Mouse (Mus musculus) liver, postnatal 0 days (tissue): ENCODE data around the gene Bbs9. TPM values are rescaled to one million over a fixed set of nuclear protein-coding genes. Genes with fewer than 3 reads are reported as not detected.

Experiments used
- ATAC-seq: fragments of 200-750 bp; cut with Nextera tagmentation; 2 replicates; pipeline ENCODE4 v1.8.0; 2017; ENCODE audit warnings: mild to moderate bottlenecking, moderate library complexity
- DNase-seq: peaks from one replicate; pipeline ENCODE4 v3.0.0-alpha.2; 2016
- H3K27ac ChIP-seq: fragments of 300-500 bp; sonication (generic); 2 replicates; pipeline ENCODE4 v1.5.1; 2014; ENCODE audit warnings: antibody characterized with exemption, moderate library complexity, mild to moderate bottlenecking, low read depth
- H3K27me3 ChIP-seq: fragments of 300-500 bp; sonication (generic); 2 replicates; pipeline ENCODE4 v1.6.1; 2014; ENCODE audit warnings: low read length, control low read depth, mixed read lengths; ENCODE audit not compliant: insufficient read depth
- H3K36me3 ChIP-seq: fragments of 300-500 bp; sonication (generic); replicated peaks from 2 replicates; pipeline ENCODE4 v1.6.1; 2014; ENCODE audit warnings: mild to moderate bottlenecking, control low read depth, low read length, moderate library complexity, mixed read lengths; ENCODE audit not compliant: insufficient read depth
- H3K4me1 ChIP-seq: fragments of 300-500 bp; sonication (generic); 2 replicates; pipeline ENCODE4 v1.6.1; 2014; ENCODE audit warnings: antibody characterized with exemption, mild to moderate bottlenecking, control low read depth; ENCODE audit not compliant: insufficient read depth
- H3K4me2 ChIP-seq: fragments of 300-500 bp; sonication (generic); 2 replicates; pipeline ENCODE4 v1.6.1; 2014; ENCODE audit warnings: low read depth, mild to moderate bottlenecking, low read length, moderate library complexity, mixed read lengths
- H3K4me3 ChIP-seq: fragments of 300-500 bp; sonication (generic); 2 replicates; pipeline ENCODE4 v1.5.1; 2014; ENCODE audit warnings: low read depth, low read length
- H3K9ac ChIP-seq: fragments of 300-500 bp; sonication (generic); replicated peaks from 2 replicates; pipeline ENCODE4 v1.6.1; 2014; ENCODE audit warnings: mild to moderate bottlenecking, moderate library complexity
- H3K9me3 ChIP-seq: fragments of 300-500 bp; sonication (generic); 2 replicates; pipeline ENCODE4 v1.6.1; 2016; ENCODE audit warnings: mild to moderate bottlenecking, control low read depth, low read length, mixed read lengths
- CTCF ChIP-seq: sonication (generic); IDR thresholded peaks from 2 replicates; pipeline ENCODE4 v1.5.1; 2016; ENCODE audit warnings: antibody characterized with exemption, low read depth
- EP300 ChIP-seq: IDR thresholded peaks from 2 replicates; pipeline ENCODE4 v1.6.1; 2016; ENCODE audit warnings: antibody characterized with exemption, low read depth, mild to moderate bottlenecking
- WGBS: fragments of 180-500 bp; shearing (Covaris S2); extraction: QIAGEN DNeasy Blood & Tissue Kit; methylation state at CpG from one replicate; pipeline ENCODE4 v1.1.7; 2014; ENCODE audit not compliant: insufficient replicate concordance; 5-methylcytosine and 5-hydroxymethylcytosine counted together
- polyA plus RNA-seq: library from polyadenylated mRNA; unstranded; fragments of >200 nt; fragmentation: Nextera tagmentation; extraction: Ambion mirVana; gene quantifications from 2 replicates; pipeline ENCODE4 v1.2.1, GENCODE M21; 2015

The Bbs9 gene
- polyA plus RNA-seq, 1 experiment from 2014 or later, result 1.8 TPM

DNA sequence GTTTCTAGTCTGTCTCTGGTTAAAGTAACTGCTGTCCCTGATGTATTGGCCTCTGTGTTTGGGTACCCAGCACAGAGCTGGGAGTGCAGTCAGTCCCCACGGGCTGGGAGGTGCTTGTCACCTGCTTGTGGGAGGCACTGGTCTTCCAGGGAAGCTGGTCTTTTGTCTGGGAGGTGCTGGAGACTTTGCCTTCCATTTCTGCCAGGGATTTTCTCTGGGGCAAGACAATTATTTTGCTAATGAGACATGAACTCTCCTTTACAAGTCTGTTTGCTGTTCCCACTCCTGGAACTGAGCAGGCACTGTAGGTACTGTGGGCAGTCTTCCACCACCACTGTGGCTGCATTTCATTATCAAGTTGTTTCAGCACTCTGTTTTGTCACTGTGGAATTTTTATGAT is 223.0 kb downstream of the Bbs9 start:
- Histone ChIP-seq H3K9me3 (no peaks in the 10 kb centered on the region), H3K27ac (no peak overlapping the region), H3K4me1 (no peaks in the 10 kb centered on the region), H3K4me2 (no peak overlapping the region), H3K36me3 (no peaks in the 10 kb centered on the region), H3K4me3 (no peak overlapping the region), H3K27me3 (no peaks in the 10 kb centered on the region), H3K9ac (no peak overlapping the region)
- TF ChIP-seq CTCF, result no peak
- TF ChIP-seq EP300, result no peak
- DNase-seq (no peak), ATAC-seq (no peak)
- 24% methylated on average over 1 of the region's 1 CpGs for WGBS

DNA sequence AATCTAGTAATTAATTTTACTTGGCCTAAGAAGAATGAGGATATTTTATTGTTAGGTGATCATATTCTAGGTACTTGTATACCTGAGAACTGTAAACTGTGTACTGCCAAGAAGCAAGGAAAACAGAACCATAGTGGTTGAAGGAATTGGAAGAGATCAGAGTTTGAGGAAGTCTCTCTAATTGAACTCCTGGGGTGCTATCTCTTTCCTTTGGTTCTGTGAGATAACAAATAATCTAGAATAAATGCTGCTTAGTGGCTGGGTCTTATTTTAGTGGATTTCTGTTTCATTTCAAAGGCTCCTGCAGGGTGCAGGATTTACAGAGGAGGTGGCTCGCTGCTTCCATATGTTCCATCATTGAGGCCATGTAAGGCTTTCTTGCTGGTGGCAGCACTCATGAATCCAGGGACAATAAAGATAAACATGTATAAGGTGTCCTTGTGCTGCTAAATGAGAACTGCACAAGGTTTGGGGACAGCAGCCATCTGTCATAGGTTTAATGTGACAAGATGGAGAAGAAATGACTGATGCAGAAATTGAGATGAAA is 226.6 kb downstream of the Bbs9 start:
- TF ChIP-seq CTCF (no peak), EP300 (no peak)
- Histone ChIP-seq H3K4me2 (no peak overlapping the region), H3K4me3 (no peak overlapping the region), H3K27ac (no peak overlapping the region), H3K27me3 (no peaks in the 10 kb centered on the region), H3K9me3 (no peaks in the 10 kb centered on the region), H3K4me1 (no peaks in the 10 kb centered on the region), H3K9ac (no peak overlapping the region), H3K36me3 (no peaks in the 10 kb centered on the region)
- DNase-seq, result no peak
- WGBS, result 71% methylated on average over 1 of the region's 1 CpGs
- ATAC-seq, result no peak

DNA sequence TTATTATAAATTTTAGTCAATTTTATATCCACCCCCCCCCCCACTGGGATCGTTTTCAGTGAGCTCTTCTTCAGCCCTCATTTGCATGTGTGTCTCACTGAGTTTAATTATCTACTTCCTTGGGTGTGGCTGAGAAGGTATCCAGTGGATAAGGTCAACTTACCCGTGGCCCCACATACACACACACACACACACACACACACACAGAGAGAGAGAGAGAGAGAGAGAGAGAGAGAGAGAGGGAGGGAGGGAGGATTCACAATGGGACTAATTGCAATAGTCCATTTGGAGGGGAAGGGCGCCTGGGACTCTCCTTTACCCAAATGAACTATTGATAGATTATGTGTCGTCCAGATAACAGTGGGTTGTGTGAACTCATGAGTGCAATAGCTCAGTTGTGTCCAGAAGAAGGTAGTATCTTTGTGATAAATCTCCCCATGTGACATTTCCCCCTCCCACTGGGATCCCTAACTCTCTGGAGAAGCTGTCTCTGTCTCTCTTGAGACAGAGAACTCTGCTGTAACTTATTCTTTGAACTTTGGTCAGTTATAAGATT is 227.4 kb downstream of the Bbs9 start:
- no peak overlapping the region for H3K27ac ChIP-seq
- no peaks in the 10 kb centered on the region for H3K9me3 ChIP-seq
- H3K27me3 ChIP-seq, result no peaks in the 10 kb centered on the region
- H3K4me2 ChIP-seq, result no peak overlapping the region
- no peak for DNase-seq
- no peak for TF ChIP-seq EP300
- TF ChIP-seq CTCF, result no peak
- H3K4me3 ChIP-seq, result no peak overlapping the region
- ATAC-seq, result no peak
- H3K4me1 ChIP-seq, result no peaks in the 10 kb centered on the region
- no peaks in the 10 kb centered on the region for H3K36me3 ChIP-seq
- no peak overlapping the region for H3K9ac ChIP-seq
- 68% methylated on average over 4 of the region's 4 CpGs for WGBS

DNA sequence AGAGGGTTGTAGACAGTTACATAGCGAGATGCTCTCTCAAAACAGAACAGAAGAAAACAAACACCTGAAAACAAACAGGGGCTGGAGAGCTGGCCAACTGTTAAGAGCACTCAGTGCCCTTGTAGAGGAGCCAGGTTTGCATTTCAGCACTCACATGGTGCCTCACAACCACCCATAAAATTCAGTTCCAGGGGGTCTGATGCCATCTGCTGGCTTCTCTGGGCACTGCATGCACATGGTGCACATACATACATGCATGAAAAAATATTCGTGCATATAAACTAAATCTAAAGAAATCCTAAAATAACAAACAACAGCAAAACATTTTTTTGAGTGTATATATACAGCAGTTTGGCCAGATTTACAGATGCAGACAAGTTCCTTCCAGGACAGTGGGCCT is 228.0 kb downstream of the Bbs9 start:
- ATAC-seq (no peak), DNase-seq (no peak)
- TF ChIP-seq CTCF (peak; percentile 49), EP300 (no peak)
- no peaks in the 10 kb centered on the region for H3K36me3 ChIP-seq
- no peaks in the 10 kb centered on the region for H3K27me3 ChIP-seq
- H3K4me1 ChIP-seq, result no peaks in the 10 kb centered on the region
- WGBS, result 88% methylated on average over 2 of the region's 2 CpGs
- no peak overlapping the region for H3K27ac ChIP-seq
- no peak overlapping the region for H3K4me3 ChIP-seq
- no peaks in the 10 kb centered on the region for H3K9me3 ChIP-seq
- no peak overlapping the region for H3K4me2 ChIP-seq
- H3K9ac ChIP-seq, result no peak overlapping the region

GRCm38 (mm10) chr9:22707166-22707913 is 231.8 kb downstream of the Bbs9 start:
- no peaks in the 10 kb centered on the region for H3K9me3 ChIP-seq

DNA sequence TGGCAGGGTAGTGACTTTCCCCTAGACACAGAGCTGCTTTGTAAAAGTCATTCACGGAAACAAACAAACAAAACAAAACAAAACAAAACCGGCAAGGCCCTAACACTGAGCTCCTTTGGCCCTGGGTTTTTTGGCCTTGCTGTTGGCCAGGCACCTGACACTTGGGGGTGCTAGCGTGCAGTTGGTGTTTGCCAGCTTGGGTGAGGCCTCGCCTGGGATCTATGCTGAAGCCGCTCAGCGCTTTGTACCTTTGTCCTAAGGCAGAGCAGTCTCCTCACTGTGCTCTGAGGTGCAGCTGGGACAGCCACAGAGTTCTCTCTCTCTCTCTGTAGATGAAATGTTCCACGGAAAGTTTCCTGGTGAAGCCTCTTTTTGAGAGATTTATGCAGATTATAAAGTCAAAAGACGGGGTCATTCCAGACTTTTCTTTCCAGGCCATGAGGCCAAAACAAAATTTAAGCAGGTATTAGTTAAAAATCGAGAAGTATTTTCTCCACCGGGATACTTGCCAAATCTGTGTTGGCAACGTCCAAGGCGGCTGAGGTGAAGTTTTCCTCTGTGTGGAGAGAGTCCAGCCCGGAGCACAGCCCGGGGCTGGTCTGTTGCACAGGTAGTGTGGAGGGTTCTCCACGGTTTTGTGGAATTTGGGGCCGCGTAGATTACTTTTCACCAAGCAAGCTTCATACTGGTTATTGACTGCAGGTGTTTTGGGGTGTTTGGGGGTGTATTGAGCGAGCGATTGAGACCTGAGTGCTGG is 233.6 kb downstream of the Bbs9 start:
- no peak overlapping the region for H3K4me2 ChIP-seq
- no peak for ATAC-seq
- no peaks in the 10 kb centered on the region for H3K27me3 ChIP-seq
- H3K4me3 ChIP-seq, result no peak overlapping the region
- DNase-seq, result peak; percentile 61
- no peak overlapping the region for H3K27ac ChIP-seq
- no peak for TF ChIP-seq EP300
- TF ChIP-seq CTCF, result peak; percentile 76
- WGBS, result 55% methylated on average over 19 of the region's 19 CpGs
- H3K36me3 ChIP-seq, result no peaks in the 10 kb centered on the region
- no peaks in the 10 kb centered on the region for H3K4me1 ChIP-seq
- no peak overlapping the region for H3K9ac ChIP-seq
- H3K9me3 ChIP-seq, result no peaks in the 10 kb centered on the region

More at GRCm38 (mm10) chr9:22707166-22707913, 231.8 kb downstream of the Bbs9 start:
- ATAC-seq (no peak), DNase-seq (no peak)
- Histone ChIP-seq H3K36me3 (no peaks in the 10 kb centered on the region), H3K4me2 (no peak overlapping the region), H3K27ac (no peak overlapping the region), H3K9ac (no peak overlapping the region), H3K27me3 (no peaks in the 10 kb centered on the region), H3K4me3 (no peak overlapping the region), H3K4me1 (no peaks in the 10 kb centered on the region)
- 75% methylated on average over 11 of the region's 11 CpGs for WGBS
- no peak for TF ChIP-seq CTCF
- TF ChIP-seq EP300, result no peak
